Comparison of ENCODE assay signal across 11 mouse cellular contexts in genomic region chr17:80762391-80763040, GRCm38 (mm10). TPM values are rescaled to one million over a fixed set of nuclear protein-coding genes. Genes with fewer than 3 reads are reported as not detected.
DNase-seq lines count a peak whose midpoint lies in the region; ATAC-seq and TF ChIP-seq lines count a peak whose summit lies in the region.
"Had no signal": no experiment of that assay in that cellular context is flagged by ENCODE, and none has a peak within 500 bp of the region (broad histone marks: within the 10 kb centered on the region; RNA-seq: fewer than 3 reads in every experiment).

No protein-coding gene starts in this region.

- no peaks in the 10 kb centered on the region for H3K9me3 ChIP-seq in lung, embryonic 14.5 days (ENCODE audit: low read depth, low read length)
- no peaks in the 10 kb centered on the region for H3K9me3 ChIP-seq in lung, postnatal 0 days (ENCODE audit: low read length)
- H3K9me3 ChIP-seq: liver, embryonic 15.5 days had no signal

- H3K36me3 ChIP-seq in lung, embryonic 14.5 days (ENCODE audit: insufficient read depth) = no peaks in the 10 kb centered on the region
- H3K36me3 ChIP-seq in lung, postnatal 0 days (ENCODE audit: insufficient read depth, low read length) = no peaks in the 10 kb centered on the region
- H3K36me3 ChIP-seq: liver, embryonic 15.5 days had no signal

- H3K4me1 ChIP-seq in lung, embryonic 14.5 days (ENCODE audit: insufficient read depth) = 0 out of 2 replicates have a peak, but pooled peaks cover 4% of the 10 kb centered on the region
- peaks cover 4% of the 10 kb centered on the region; the same call in 1 of the 2 replicates for H3K4me1 ChIP-seq in lung, postnatal 0 days (ENCODE audit: insufficient read depth, low read depth, low read length)

- H3K27me3 ChIP-seq in lung, embryonic 14.5 days (ENCODE audit: insufficient read depth, low read length) = no peaks in the 10 kb centered on the region
- no peaks in the 10 kb centered on the region for H3K27me3 ChIP-seq in lung, postnatal 0 days (replicated peaks; ENCODE audit: insufficient read depth, low read length)
- H3K27me3 ChIP-seq: liver, embryonic 15.5 days had no signal

- ATAC-seq in lung, embryonic 14.5 days (ENCODE audit: insufficient read depth) = no peak
- ATAC-seq in lung, postnatal 0 days = no peak

- peak; percentile 22 for DNase-seq in adrenal gland, postnatal 10 days
- DNase-seq in adrenal gland, adult 18-20 months (ENCODE audit: low spot score in 2 of 2) = no peak
- no peak for DNase-seq in lung, embryonic 14.5 days
- no peak for DNase-seq in lung, postnatal 36 days
- DNase-seq in induced T-regulatory cell, adult 2 months (ENCODE audit: low read depth) = peak; percentile 21
- DNase-seq in thymus, postnatal 36 days = peak; percentile 31 to 38
- no peak for DNase-seq in lung, postnatal 0 days (ENCODE audit: low spot score)
- no peak for DNase-seq in c-Kit-positive CD71-positive TER-119-positive erythroid progenitor cells, embryonic 14.5 days (ENCODE audit: low spot score)
- DNase-seq: cerebellum, postnatal 10 days had no signal

- TF ChIP-seq EP300 in lung, postnatal 0 days (IDR thresholded peaks at IDR 0.05) = no peak

- H3K4me3 ChIP-seq in lung, embryonic 14.5 days (ENCODE audit: low read depth, low read length) = no peak overlapping the region
- H3K4me3 ChIP-seq in lung, postnatal 0 days (ENCODE audit: low read depth, low read length) = no peak overlapping the region
- H3K4me3 ChIP-seq: liver, embryonic 15.5 days had no signal

- TF ChIP-seq CTCF in lung, embryonic 14.5 days (IDR thresholded peaks at IDR 0.05; ENCODE audit: low read depth) = no peak
- no peak for TF ChIP-seq CTCF in lung, postnatal 0 days (IDR thresholded peaks at IDR 0.05)

- H3K9ac ChIP-seq in lung, embryonic 14.5 days = no peak overlapping the region
- no peak overlapping the region for H3K9ac ChIP-seq in lung, postnatal 0 days (replicated peaks; ENCODE audit: low read depth)
- H3K9ac ChIP-seq: liver, embryonic 15.5 days had no signal

- no peak overlapping the region for H3K4me2 ChIP-seq in lung, embryonic 14.5 days
- no peak overlapping the region for H3K4me2 ChIP-seq in lung, postnatal 0 days (replicated peaks; ENCODE audit: low read depth, low read length)
- H3K4me2 ChIP-seq: liver, embryonic 15.5 days had no signal

- H3K27ac ChIP-seq in lung, embryonic 14.5 days (ENCODE audit: low read depth) = peak overlapping the region; percentile 14
- no peak overlapping the region for H3K27ac ChIP-seq in lung, postnatal 0 days (ENCODE audit: low read length)
- H3K27ac ChIP-seq: kidney, postnatal 0 days; liver, embryonic 15.5 days had no signal

- WGBS in lung, embryonic 14.5 days = 76% methylated on average over 9 of the region's 9 CpGs
- WGBS in lung, postnatal 0 days = 70% methylated on average over 9 of the region's 9 CpGs

RNA-seq across cellular contexts. Expression of gene Map4k3, which starts 34.2 kb away (rescaled TPM):
- 10 to 100 TPM; 38.1 to 48.9 TPM for total RNA-seq in adrenal gland, postnatal 10 days (2021)
- 10 to 100 TPM; 37.5 to 40.7 TPM for total RNA-seq in adrenal gland, adult 18-20 months (2021)
- 62.7 and 64.7 TPM in 2 replicates for polyA plus RNA-seq in lung, embryonic 14.5 days (2014; fragmentation: Nextera tagmentation; extraction: Ambion mirVana)
- polyA plus RNA-seq in lung, postnatal 0 days (2015; fragmentation: Nextera tagmentation; extraction: Ambion mirVana) = 37.5 and 44.2 TPM in 2 replicates

Comparison
In these comparisons a context has a peak if more than half of its experiments do, and no peak if none do; other contexts are left out.
1. DNase-seq: peak in adrenal gland, postnatal 10 days (single experiment), induced T-regulatory cell, adult 2 months (single experiment) and thymus, postnatal 36 days (2 of 2); none in adrenal gland, adult 18-20 months (0 of 2), lung, embryonic 14.5 days (single experiment), lung, postnatal 36 days (single experiment), lung, postnatal 0 days (single experiment) and c-Kit-positive CD71-positive TER-119-positive erythroid progenitor cells, embryonic 14.5 days (single experiment).